Mouse (Mus musculus) telencephalon, adult 2 months (tissue): ENCODE measurements around the gene Cd320.
"Not testable (repeated sequence)": the region's sequence is repeated elsewhere in the genome, so short reads cannot be mapped to it uniquely, and the experiment has no call there.

ENCODE experiments used
- DNase-seq: peaks from one replicate; pipeline ENCODE4 v3.0.0-alpha.2; 2011; ENCODE audit warnings: low read depth, low spot score

Gene Cd320

GRCm38 (mm10) chr17:33898193-33898592 is 55.3 kb downstream of the Cd320 start:
- DNase-seq: not testable (repeated sequence)
